Mouse (Mus musculus) ES-Bruce4 (cell line): ENCODE data around the gene Rab5c.

ENCODE experiments used
- CTCF ChIP-seq: IDR thresholded peaks from one replicate; pipeline ENCODE4 v1.8.1; 2011; ENCODE audit warnings: low read depth, low read length
- EP300 ChIP-seq: IDR thresholded peaks from 2 replicates; pipeline ENCODE4 v1.6.1; 2011; ENCODE audit warnings: low read depth, low read length; ENCODE audit not compliant: insufficient read depth
- POLR2A ChIP-seq: IDR thresholded peaks from one replicate; pipeline ENCODE4 v1.8.1; 2011; ENCODE audit warnings: low read length; ENCODE audit not compliant: insufficient read depth

DNA sequence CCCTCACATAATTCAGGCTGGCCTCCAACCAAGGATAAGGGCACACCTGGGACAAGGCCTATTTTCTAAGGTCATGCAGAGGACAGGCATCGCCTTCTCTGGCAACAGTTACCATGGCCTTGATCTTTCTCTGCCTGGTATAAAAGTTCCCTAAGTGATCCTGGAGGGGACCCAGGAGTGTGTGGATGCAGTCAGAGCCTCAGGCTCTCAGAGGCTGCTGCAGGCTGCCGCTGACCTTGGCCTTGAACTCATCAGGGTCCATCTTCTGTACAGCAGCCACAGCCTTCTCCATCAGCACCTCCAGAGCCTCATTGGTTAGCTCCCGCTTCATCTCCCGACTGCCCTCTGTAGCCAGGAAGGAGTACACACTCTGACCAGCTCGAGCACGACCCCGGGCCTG lies 40.1 kb downstream of the Rab5c start:
- TF ChIP-seq CTCF (no peak), POLR2A (no peak), EP300 (no peak)
